Mouse (Mus musculus) thymus, adult 2 months (tissue): ENCODE data around the gene Natd1. TPM values are rescaled to one million over a fixed set of nuclear protein-coding genes. Genes with fewer than 3 reads are reported as not detected.

Source experiments
- DNase-seq: peaks from one replicate; pipeline ENCODE4 v3.0.0; 2021
- H3K27ac ChIP-seq: fragments of 200-500 bp; 2 replicates; pipeline ENCODE4 v1.5.1; 2012; ENCODE audit warnings: low read length, control low read depth; ENCODE audit not compliant: control insufficient read depth, insufficient read depth
- H3K27me3 ChIP-seq: fragments of 200-500 bp; 2 replicates; pipeline ENCODE4 v1.6.1; 2012; ENCODE audit warnings: mild to moderate bottlenecking, low read length, moderate library complexity, mixed read lengths; ENCODE audit not compliant: control insufficient read depth, insufficient read depth
- H3K36me3 ChIP-seq: fragments of 200-500 bp; 2 replicates; pipeline ENCODE4 v1.6.1; 2012; ENCODE audit warnings: mild to moderate bottlenecking, low read length, moderate library complexity; ENCODE audit not compliant: control insufficient read depth, insufficient read depth
- H3K4me1 ChIP-seq: fragments of 200-500 bp; replicated peaks from 2 replicates; pipeline ENCODE4 v1.6.1; 2012; ENCODE audit warnings: low read length; ENCODE audit not compliant: control insufficient read depth, insufficient read depth
- H3K4me3 ChIP-seq: fragments of 200-500 bp; 2 replicates; pipeline ENCODE4 v1.5.1; 2012; ENCODE audit warnings: mild to moderate bottlenecking, low read length, control low read depth, moderate library complexity; ENCODE audit not compliant: control insufficient read depth, insufficient read depth
- CTCF ChIP-seq: fragments of 200-500 bp; IDR thresholded peaks from 2 replicates; pipeline ENCODE4 v1.5.1; 2012; ENCODE audit warnings: mild to moderate bottlenecking, control low read depth, low read length, moderate library complexity, borderline replicate concordance; ENCODE audit not compliant: control insufficient read depth, poor library complexity, insufficient read depth; ENCODE audit errors: extremely low read depth
- POLR2A ChIP-seq: fragments of 200-500 bp; IDR thresholded peaks from 2 replicates; pipeline ENCODE4 v1.6.1; 2012; ENCODE audit warnings: mild to moderate bottlenecking, low read length, control low read depth, moderate library complexity; ENCODE audit not compliant: control insufficient read depth, poor library complexity, insufficient read depth; ENCODE audit errors: extremely low read depth
- WGBS: fragments of 180-500 bp; shearing (Covaris S2); methylation state at CpG from one replicate; pipeline ENCODE4 v1.1.7; 2018; 5-methylcytosine and 5-hydroxymethylcytosine counted together
- polyA plus RNA-seq: library from polyadenylated mRNA; depleted of rRNA; stranded (reverse); fragments of >200 nt; gene quantifications from 2 replicates; pipeline ENCODE4 v1.2.3, GENCODE M21; 2012

Gene Natd1
- polyA plus RNA-seq, 1 experiment: 62.9 TPM

DNA sequence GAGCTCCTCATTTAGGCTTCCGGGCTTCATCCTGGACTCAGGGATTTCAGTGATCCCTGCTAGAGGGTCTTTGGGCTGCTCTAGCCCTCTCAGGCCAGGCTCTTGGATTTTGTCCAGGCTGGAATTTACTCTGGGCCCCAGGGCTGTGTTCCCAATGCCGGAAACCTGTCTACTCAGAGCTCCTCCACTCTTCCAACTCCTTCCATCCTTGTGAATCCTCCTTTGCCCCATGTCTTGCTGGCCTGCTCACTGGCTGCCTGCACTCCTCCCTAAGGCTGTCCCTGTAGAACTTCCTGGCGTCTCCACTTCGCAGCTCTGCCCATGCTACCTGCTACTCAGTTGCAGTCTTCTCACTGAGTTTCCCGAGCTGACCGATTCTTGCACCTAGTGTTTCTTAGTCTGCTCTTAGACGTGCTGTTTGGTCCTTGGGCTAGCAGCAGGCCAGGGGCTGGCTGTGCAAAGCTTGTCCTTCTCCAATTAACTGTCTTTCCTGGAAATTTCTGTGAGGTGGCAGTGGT is 18.0 kb upstream of the Natd1 start:
- 5% methylated on average over 7 of the region's 7 CpGs for WGBS
- H3K4me3 ChIP-seq: peak overlapping the region; percentile 98
- no peaks in the 10 kb centered on the region for H3K36me3 ChIP-seq
- H3K27me3 ChIP-seq: no peaks in the 10 kb centered on the region
- peaks cover 28% of the 10 kb centered on the region for H3K4me1 ChIP-seq
- TF ChIP-seq POLR2A (no peak), CTCF (no peak)
- DNase-seq: peak; percentile 10
- H3K27ac ChIP-seq: peak overlapping the region; percentile 24; the same call in 1 of the 2 replicates

DNA sequence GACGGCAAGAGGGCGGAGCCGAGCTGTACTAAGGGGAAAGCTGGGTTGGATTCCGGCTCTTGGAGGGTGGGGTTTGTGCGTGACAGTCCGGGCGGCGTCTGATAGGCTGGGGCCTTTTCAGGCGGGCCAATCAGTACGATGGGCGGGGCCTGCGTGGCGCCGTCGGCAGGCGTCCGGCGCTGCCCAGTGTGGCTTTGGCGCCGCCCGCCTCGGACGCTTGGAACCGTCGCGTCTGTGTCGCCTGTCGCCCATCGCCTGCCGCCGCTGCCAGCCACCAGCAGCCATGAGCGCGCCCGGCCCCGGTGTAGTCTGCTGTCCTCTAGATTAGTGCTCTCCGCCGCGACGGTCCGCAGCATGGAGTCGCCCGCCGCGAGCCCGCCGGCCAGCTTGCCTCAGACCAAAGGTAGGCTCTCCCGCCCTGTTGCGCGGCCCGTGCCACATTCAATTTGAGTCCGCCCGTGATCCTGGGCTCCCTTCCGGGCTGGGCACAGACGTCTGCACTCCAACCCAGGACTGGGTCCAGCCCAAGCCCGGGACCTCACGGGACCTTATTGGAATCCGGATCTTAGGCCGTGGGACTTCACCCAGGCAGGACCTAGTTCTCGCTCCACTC is 17.4 kb upstream of the Natd1 start, which contains the start of gene Map2k3:
Gene Map2k3, plus strand, starts transcription at position 165 of the 613 bp plus-strand sequence.
- WGBS: under 1% methylated on average over 59 of the region's 59 CpGs

DNA sequence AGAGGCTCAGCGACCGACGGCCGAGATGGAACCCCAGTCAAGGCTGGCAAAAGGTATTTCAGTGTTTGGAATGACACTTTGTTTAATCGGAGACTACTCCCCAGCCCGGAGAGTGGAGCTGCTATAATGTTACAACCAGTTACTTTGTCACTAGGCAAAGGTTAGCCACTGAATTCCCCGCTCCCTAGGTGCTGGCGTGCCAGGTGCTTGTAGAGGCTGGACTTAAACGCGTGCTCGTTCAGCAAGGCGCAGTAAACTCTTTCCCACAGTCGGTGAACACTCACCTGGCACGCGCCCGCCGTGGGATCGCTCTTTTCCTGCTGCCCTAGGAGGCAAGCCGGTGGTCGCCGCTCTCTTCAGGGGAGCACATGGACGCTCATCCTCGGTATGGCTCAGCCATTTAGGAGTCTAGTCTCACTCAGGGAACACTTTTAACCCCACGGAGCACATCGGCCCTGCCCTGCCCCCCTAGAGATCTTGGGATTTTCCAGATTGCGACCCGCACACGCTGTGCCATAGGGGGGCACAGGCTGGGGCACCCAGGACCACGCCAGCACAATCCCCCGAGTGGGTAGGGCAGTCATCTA is 16.8 kb upstream of the Natd1 start:
- H3K4me3 ChIP-seq: peak overlapping the region; percentile 98
- H3K27me3 ChIP-seq: no peaks in the 10 kb centered on the region
- peaks cover 30% of the 10 kb centered on the region for H3K4me1 ChIP-seq
- no peak overlapping the region for H3K27ac ChIP-seq
- DNase-seq: no peak
- H3K36me3 ChIP-seq: no peaks in the 10 kb centered on the region
- no peak for TF ChIP-seq CTCF
- no peak for TF ChIP-seq POLR2A
- WGBS: 7% methylated on average over 30 of the region's 30 CpGs

More for the DNA sequence above, 17.4 kb upstream of the Natd1 start, which contains the start of gene Map2k3:
- Histone ChIP-seq H3K4me3 (peak within 1 kb of the TSS; percentile 98), H3K27me3 (no peaks in the 10 kb centered on the region), H3K36me3 (no peaks in the 10 kb centered on the region), H3K27ac (peak within 1 kb of the TSS; percentile 24; the same call in 1 of the 2 replicates), H3K4me1 (peaks cover 30% of the 10 kb centered on the region)
- peak; percentile 95 for DNase-seq
- TF ChIP-seq POLR2A (no peak), CTCF (peak; percentile 29; the same call in 1 of the 2 replicates)

DNA sequence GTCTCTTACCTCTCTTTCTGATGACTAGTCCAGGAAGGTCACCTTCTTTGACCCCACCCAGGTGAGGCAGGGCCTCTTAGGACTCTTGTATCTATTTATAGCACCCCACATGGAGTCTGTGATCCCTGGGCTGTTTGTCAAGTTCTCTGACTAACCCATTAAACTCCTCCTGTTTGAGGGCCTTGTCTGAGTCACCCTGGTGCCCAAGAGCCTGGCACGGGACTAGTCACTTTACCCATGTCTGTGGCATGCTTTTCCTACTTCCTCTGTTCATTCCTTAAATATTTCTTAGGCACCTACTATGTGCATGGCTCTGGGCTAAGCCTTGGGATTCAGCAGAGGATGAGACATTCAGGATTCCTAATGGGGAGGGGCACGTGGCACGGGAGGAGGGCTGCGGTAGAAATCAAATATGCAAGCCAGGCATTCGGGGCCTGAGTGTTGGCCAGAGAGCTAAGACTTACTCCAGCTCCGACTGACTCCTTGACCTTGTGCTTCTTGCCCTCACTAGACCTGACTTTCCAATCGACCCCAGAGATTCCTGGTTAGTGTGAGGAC is 16.3 kb upstream of the Natd1 start:
- Histone ChIP-seq H3K27ac (no peak overlapping the region), H3K27me3 (no peaks in the 10 kb centered on the region), H3K36me3 (no peaks in the 10 kb centered on the region), H3K4me1 (peaks cover 29% of the 10 kb centered on the region), H3K4me3 (no peak overlapping the region; the same call in 1 of the 2 replicates)
- WGBS: 36% methylated on average over 7 of the region's 7 CpGs
- DNase-seq: no peak
- TF ChIP-seq POLR2A (no peak), CTCF (no peak)

DNA sequence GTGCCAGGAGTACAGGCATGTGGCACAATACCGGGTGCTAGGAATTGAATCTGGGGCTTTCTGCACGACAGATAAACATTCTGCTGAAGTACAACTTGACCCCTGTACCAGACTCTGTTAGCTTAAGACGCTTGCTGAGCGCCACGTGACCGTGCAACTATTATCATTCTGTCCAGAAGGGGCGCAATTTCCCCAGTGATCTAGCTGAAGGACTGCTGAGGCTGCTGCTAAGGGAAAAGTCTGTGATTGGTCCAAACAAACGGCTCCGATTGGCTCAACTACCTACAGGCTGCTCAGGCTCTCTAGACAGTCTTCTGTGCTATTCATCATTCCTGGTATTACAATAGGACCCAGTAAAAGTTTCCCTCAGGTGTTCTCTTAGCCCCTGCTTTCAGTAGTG is 12.7 kb upstream of the Natd1 start:
- Histone ChIP-seq H3K4me1 (peaks cover 12% of the 10 kb centered on the region), H3K4me3 (no peak overlapping the region), H3K27ac (no peak overlapping the region), H3K27me3 (no peaks in the 10 kb centered on the region), H3K36me3 (no peaks in the 10 kb centered on the region)
- peak; percentile 41; the same call in 1 of the 2 replicates for TF ChIP-seq CTCF
- no peak for TF ChIP-seq POLR2A
- DNase-seq: peak; percentile 87
- WGBS: 2% methylated on average over 9 of the region's 9 CpGs

DNA sequence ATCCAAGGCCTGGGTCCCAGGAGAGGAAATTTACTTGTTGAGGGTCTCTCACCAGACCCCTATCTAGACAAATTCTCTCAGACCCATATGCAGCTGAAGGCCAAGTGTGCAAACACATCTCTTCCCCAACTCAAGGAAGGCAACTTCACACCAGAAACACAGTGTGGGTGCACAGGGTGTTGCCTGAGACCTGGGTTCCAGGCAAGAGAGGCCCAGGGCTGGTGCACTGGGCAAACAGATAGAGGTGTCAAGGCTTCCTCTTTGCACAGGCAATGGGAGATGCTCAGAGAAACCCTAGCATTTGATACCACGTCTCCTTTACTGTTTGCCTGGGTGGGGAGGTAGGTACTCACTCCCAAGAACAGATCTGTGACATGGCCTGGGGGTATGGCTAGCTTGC is 10.4 kb upstream of the Natd1 start:
- no peak overlapping the region for H3K27ac ChIP-seq
- no peak overlapping the region for H3K4me3 ChIP-seq
- 0 out of 2 replicates have a peak, but pooled peaks cover 2% of the 10 kb centered on the region for H3K4me1 ChIP-seq
- no peak for DNase-seq
- H3K27me3 ChIP-seq: no peaks in the 10 kb centered on the region
- H3K36me3 ChIP-seq: no peaks in the 10 kb centered on the region
- TF ChIP-seq POLR2A: no peak
- TF ChIP-seq CTCF: no peak
- WGBS: 100% methylated on average over 1 of the region's 1 CpGs
